Mouse (Mus musculus) kidney, postnatal 0 days (tissue): Measurements from ENCODE around the gene Dppa1. TPM values are rescaled to one million over a fixed set of nuclear protein-coding genes. Genes with fewer than 3 reads are reported as not detected.

Experiments used
- ATAC-seq: fragments of 200-750 bp; cut with Nextera tagmentation; replicated peaks from 2 replicates; pipeline ENCODE4 v1.8.0; 2017; ENCODE audit warnings: low read depth, moderate number of reproducible peaks, moderate TSS enrichment, moderate library complexity; ENCODE audit not compliant: low FRiP score
- DNase-seq: peaks from one replicate; pipeline ENCODE4 v3.0.0-alpha.2; 2016; ENCODE audit warnings: low spot score
- H3K27ac ChIP-seq: fragments of 300-500 bp; sonication (generic); 2 replicates; pipeline ENCODE4 v1.5.1; 2014; ENCODE audit warnings: mild to moderate bottlenecking
- H3K27me3 ChIP-seq: fragments of 300-500 bp; sonication (generic); 2 replicates; pipeline ENCODE4 v1.6.1; 2014; ENCODE audit warnings: low read length, mixed read lengths; ENCODE audit not compliant: insufficient read depth
- H3K36me3 ChIP-seq: fragments of 300-500 bp; sonication (generic); 2 replicates; pipeline ENCODE4 v1.6.1; 2014; ENCODE audit warnings: low read length, mixed read lengths; ENCODE audit not compliant: insufficient read depth
- H3K4me1 ChIP-seq: fragments of 300-500 bp; sonication (generic); replicated peaks from 2 replicates; pipeline ENCODE4 v1.6.1; 2014; ENCODE audit warnings: antibody characterized with exemption, low read length, mixed read lengths; ENCODE audit not compliant: insufficient read depth
- H3K4me2 ChIP-seq: fragments of 300-500 bp; sonication (generic); 2 replicates; pipeline ENCODE4 v1.6.1; 2014; ENCODE audit warnings: mild to moderate bottlenecking, low read length, moderate library complexity, mixed read lengths
- H3K4me3 ChIP-seq: fragments of 300-500 bp; sonication (generic); replicated peaks from 2 replicates; pipeline ENCODE4 v1.5.1; 2014; ENCODE audit warnings: low read depth, low read length
- H3K9ac ChIP-seq: fragments of 300-500 bp; sonication (generic); 2 replicates; pipeline ENCODE4 v1.6.1; 2014; ENCODE audit warnings: low read depth, low read length
- H3K9me3 ChIP-seq: fragments of 300-500 bp; sonication (generic); replicated peaks from 2 replicates; pipeline ENCODE4 v1.6.1; 2016; ENCODE audit warnings: low read length, inconsistent platforms, mixed read lengths
- CTCF ChIP-seq: IDR thresholded peaks from 2 replicates; pipeline ENCODE4 v1.5.1; 2016; ENCODE audit warnings: antibody characterized with exemption, low read depth, mild to moderate bottlenecking, moderate library complexity
- WGBS: fragments of 180-500 bp; shearing (Covaris S2); extraction: QIAGEN DNeasy Blood & Tissue Kit; methylation state at CpG from one replicate; pipeline ENCODE4 v1.1.7; 2014; 5-methylcytosine and 5-hydroxymethylcytosine counted together
- polyA plus RNA-seq: library from polyadenylated mRNA; unstranded; fragments of >200 nt; fragmentation: Nextera tagmentation; extraction: Ambion mirVana; gene quantifications from 2 replicates; pipeline ENCODE4 v1.2.1, GENCODE M21; 2015

Gene Dppa1
- polyA plus RNA-seq, 1 experiment from 2014 or later: 0.07 TPM

DNA sequence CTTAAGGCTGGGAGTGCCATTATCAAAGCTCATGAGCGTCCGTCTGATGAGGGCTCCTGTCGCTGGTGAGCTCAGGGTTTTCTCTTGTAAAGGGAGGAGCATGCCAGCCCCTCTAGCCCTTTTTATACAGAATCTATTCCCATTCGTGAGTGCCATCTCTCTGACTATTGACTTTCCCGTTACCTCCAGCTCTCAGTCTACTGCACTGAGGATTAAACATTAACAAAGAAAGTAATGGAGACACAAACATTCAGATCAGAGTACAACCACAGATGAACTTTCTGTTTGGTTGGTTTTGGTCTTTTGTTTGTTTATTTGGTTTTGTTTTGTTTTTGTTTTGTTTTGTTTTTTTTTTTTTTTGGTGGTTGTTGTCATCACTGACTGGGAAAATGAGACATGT is 46.3 kb downstream of the Dppa1 start:
- ATAC-seq: no peak
- no peak overlapping the region for H3K4me2 ChIP-seq
- H3K9me3 ChIP-seq: no peaks in the 10 kb centered on the region
- H3K4me1 ChIP-seq: no peaks in the 10 kb centered on the region
- H3K9ac ChIP-seq: no peak overlapping the region
- WGBS: 68% methylated on average over 5 of the region's 5 CpGs
- no peaks in the 10 kb centered on the region for H3K27me3 ChIP-seq
- H3K4me3 ChIP-seq: no peak overlapping the region
- no peak for DNase-seq
- H3K27ac ChIP-seq: no peak overlapping the region
- no peak for TF ChIP-seq CTCF
- no peaks in the 10 kb centered on the region for H3K36me3 ChIP-seq

DNA sequence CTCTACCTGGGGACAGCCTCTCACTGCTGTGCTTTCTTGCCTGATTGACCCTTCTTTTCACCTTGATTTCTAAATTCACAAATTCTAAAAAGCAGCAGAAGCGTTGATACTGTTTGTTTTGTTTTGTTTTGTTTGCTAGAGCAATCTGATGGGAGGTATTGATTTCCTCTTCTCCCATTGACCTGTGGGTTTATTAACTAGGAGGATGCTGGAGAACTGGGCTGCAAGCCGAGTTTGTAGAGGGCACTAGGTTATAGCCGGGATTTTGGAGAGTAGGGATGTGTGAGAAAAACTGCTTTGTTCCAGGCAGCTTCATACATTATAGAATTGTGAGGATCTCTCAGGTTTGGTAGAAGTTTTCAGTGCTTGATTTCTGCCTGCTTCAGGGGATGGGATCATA is 48.6 kb downstream of the Dppa1 start:
- Histone ChIP-seq H3K4me3 (no peak overlapping the region), H3K4me2 (no peak overlapping the region), H3K9ac (no peak overlapping the region), H3K9me3 (no peaks in the 10 kb centered on the region), H3K36me3 (no peaks in the 10 kb centered on the region), H3K27ac (no peak overlapping the region), H3K4me1 (no peaks in the 10 kb centered on the region), H3K27me3 (no peaks in the 10 kb centered on the region)
- WGBS: 71% methylated on average over 3 of the region's 3 CpGs
- TF ChIP-seq CTCF: no peak
- DNase-seq (no peak), ATAC-seq (no peak)

DNA sequence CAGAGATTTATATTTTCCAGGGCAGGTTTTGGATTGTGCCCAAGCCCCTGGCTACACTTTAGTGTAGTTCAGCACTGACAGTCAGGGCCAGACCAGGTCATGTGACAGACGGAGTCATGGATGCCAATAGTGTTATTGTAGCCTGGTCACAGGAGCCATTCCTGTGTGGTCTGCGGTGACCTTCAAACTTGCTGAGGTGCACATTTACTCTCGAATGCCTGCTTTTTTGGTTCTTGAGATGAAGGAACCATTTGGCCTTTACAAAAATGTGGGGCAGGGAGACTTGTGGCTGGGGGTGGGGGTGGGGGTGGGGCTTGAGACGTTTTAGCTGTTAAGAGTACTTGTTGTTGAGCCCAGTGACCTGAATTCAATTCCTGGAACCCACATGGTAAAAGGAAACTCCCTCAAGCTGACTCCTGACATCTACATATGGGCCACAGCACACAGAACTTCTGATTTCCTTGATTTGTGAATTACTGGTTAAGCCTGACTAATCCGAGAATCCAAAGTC is 50.2 kb downstream of the Dppa1 start:
- ATAC-seq (peak; percentile 72; the same call in 1 of the 2 replicates), DNase-seq (peak; percentile 34)
- Histone ChIP-seq H3K4me2 (no peak overlapping the region), H3K27me3 (no peaks in the 10 kb centered on the region), H3K9ac (no peak overlapping the region), H3K36me3 (no peaks in the 10 kb centered on the region), H3K27ac (peak overlapping the region; percentile 36; the same call in 1 of the 2 replicates), H3K4me1 (no peaks in the 10 kb centered on the region), H3K4me3 (no peak overlapping the region), H3K9me3 (no peaks in the 10 kb centered on the region)
- TF ChIP-seq CTCF: no peak
- 31% methylated on average over 5 of the region's 5 CpGs for WGBS

DNA sequence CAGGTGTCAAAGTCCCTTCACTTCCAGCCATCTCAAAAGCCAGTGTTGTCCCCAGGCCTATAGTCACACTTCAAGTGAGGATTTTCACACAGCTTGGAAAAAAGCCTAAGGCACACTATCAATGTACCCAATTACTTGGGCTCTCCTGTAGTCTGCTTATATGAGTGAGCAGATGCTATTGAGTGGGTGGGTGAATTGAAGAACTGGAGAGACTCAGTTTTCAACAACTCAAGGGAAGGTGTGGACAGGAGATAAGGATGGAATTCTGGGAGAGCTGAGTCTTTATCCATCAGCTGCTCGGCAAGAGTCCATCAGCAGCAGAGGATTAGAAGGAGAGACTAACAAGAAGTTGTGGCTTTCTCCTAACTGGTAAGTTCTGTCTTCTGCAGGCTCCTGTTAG is 57.7 kb downstream of the Dppa1 start, which contains the start of gene BC053393:
TSS of gene BC053393 (plus strand) at position 210 of the 400 bp plus-strand sequence.
- Histone ChIP-seq H3K9ac (no peak within 1 kb of the TSS), H3K27me3 (no peaks in the 10 kb centered on the region), H3K4me3 (no peak within 1 kb of the TSS), H3K4me2 (no peak within 1 kb of the TSS), H3K4me1 (no peaks in the 10 kb centered on the region), H3K9me3 (no peaks in the 10 kb centered on the region), H3K27ac (no peak within 1 kb of the TSS), H3K36me3 (no peaks in the 10 kb centered on the region)
- DNase-seq (no peak), ATAC-seq (no peak)
- TF ChIP-seq CTCF: no peak
- WGBS: 90% methylated on average over 1 of the region's 1 CpGs

DNA sequence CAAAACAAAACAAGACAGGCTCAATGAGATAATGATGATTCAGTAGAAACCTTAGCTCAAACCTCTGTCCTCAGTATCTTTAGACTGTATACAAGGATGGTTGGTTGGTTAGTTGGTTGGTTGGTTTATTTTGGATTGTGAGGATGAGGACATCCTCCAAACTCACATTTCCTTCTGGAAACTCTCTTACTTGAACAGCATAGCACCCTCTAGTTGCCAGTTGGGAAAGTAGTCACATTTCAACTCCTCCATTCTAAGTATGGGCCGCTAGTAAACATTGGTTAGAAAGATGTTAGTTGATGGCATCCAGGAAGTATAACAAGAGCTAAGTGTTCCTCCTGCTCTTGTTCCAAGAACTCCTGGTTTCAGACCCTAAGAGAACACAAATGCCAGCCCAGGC is 60.0 kb downstream of the Dppa1 start:
- ATAC-seq: no peak
- Histone ChIP-seq H3K4me3 (no peak overlapping the region), H3K27ac (no peak overlapping the region)

DNA sequence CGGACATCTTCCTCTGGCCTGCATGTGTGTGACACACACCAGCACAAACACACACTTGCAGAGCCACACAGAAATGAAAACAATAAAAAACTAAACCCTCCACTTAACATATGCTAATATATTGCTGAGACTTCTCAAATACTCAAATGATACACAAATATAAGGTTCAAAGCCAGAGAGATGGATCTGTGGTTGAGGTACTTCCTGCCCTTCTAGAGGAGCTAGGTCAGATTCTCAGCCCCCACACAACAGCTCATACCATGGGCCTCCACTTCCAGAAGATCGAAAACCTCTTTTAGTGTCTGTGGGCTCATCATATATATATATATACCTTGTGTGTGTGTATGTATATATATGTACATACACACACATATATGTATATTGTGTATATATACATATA is 63.1 kb downstream of the Dppa1 start:
- H3K4me1 ChIP-seq: no peaks in the 10 kb centered on the region
- WGBS: 89% methylated on average over 2 of the region's 2 CpGs
- H3K9me3 ChIP-seq: no peaks in the 10 kb centered on the region
- H3K27ac ChIP-seq: no peak overlapping the region
- ATAC-seq (no peak), DNase-seq (no peak)
- H3K9ac ChIP-seq: no peak overlapping the region
- no peak overlapping the region for H3K4me2 ChIP-seq
- no peak overlapping the region for H3K4me3 ChIP-seq
- no peaks in the 10 kb centered on the region for H3K27me3 ChIP-seq
- no peak for TF ChIP-seq CTCF
- H3K36me3 ChIP-seq: no peaks in the 10 kb centered on the region

More for the DNA sequence above, 60.0 kb downstream of the Dppa1 start:
- DNase-seq: no peak
- Histone ChIP-seq H3K27me3 (no peaks in the 10 kb centered on the region), H3K36me3 (no peaks in the 10 kb centered on the region), H3K4me2 (no peak overlapping the region), H3K9ac (no peak overlapping the region), H3K4me1 (no peaks in the 10 kb centered on the region), H3K9me3 (no peaks in the 10 kb centered on the region)
- 88% methylated on average over 1 of the region's 1 CpGs for WGBS
- peak; percentile 13; the same call in 1 of the 2 replicates for TF ChIP-seq CTCF

DNA sequence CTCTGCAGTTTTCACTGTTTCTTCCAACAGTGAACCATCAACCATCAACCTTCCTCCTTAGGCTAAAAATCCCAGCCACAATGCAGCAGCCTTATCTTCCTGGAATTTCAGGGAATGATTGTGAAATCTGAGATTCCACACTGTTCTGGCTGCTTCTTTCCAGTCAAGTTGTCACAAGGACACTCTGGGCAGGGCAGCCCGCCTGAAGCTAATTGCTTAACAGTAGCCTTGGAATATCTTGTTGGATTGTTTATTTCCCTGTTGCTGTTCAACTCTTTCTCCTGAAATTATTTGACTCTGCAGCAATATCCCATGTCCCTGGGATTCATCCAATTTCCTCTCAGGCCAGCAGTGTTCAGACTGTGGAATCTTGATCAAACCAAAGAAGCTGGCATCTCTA is 64.4 kb downstream of the Dppa1 start:
- ATAC-seq (no peak), DNase-seq (no peak)
- Histone ChIP-seq H3K9ac (no peak overlapping the region), H3K36me3 (no peaks in the 10 kb centered on the region), H3K27me3 (no peaks in the 10 kb centered on the region), H3K4me3 (no peak overlapping the region), H3K9me3 (no peaks in the 10 kb centered on the region), H3K4me1 (no peaks in the 10 kb centered on the region), H3K4me2 (no peak overlapping the region), H3K27ac (no peak overlapping the region)
- 59% methylated on average over 1 of the region's 1 CpGs for WGBS
- no peak for TF ChIP-seq CTCF
